Mouse (Mus musculus) gastrocnemius, adult 8-10 months (tissue): Measurements from ENCODE around the gene Mettl21a. TPM values are rescaled to one million over a fixed set of nuclear protein-coding genes. Genes with fewer than 3 reads are reported as not detected.
A peak's percentile ranks its signal among the peaks of the same experiment; 100 is the strongest.
"Not testable (repeated sequence)": the region's sequence is repeated elsewhere in the genome, so short reads cannot be mapped to it uniquely, and the experiment has no call there.

ENCODE experiments used
- DNase-seq, 2 experiments: peaks; one replicate each; pipeline ENCODE4 v3.0.0; 2022; ENCODE audit warnings: low spot score in 2 of 2
- total RNA-seq, 4 experiments: library from RNA; stranded (reverse); gene quantifications; 2 replicates each; pipeline ENCODE4 v1.2.4; 2022

Gene Mettl21a
- 10 to 100 TPM in 2 of 4 experiments, 1 to 10 TPM in 2; 8.0 to 14.6 (median 10.0) TPM for total RNA-seq

- peak; percentile 83 to 90 for DNase-seq
These were observed at the start of gene Mettl21a for GRCm38 (mm10) chr1:64616881-64617714. Gene Mettl21a (minus strand): TSS chr1:64617242.

GRCm38 (mm10) chr1:64658876-64659275, 41.8 kb upstream of the Mettl21a start:
- no peak for DNase-seq

GRCm38 (mm10) chr1:64656423-64657129, 39.5 kb upstream of the Mettl21a start:
- DNase-seq = no peak

GRCm38 (mm10) chr1:64655415-64655814, 38.4 kb upstream of the Mettl21a start:
- DNase-seq = no peak

- no peak for DNase-seq
These were observed 36.7 kb upstream of the Mettl21a start for GRCm38 (mm10) chr1:64653701-64654100.

- DNase-seq = no peak
These were observed 32.5 kb upstream of the Mettl21a start for GRCm38 (mm10) chr1:64649362-64650124.

- DNase-seq = no peak
These were observed 27.5 kb upstream of the Mettl21a start for GRCm38 (mm10) chr1:64644513-64644912.

GRCm38 (mm10) chr1:64642541-64642940, 25.5 kb upstream of the Mettl21a start:
- DNase-seq = not testable (repeated sequence)

- no peak for DNase-seq
These were observed 24.0 kb upstream of the Mettl21a start for GRCm38 (mm10) chr1:64641069-64641468.

- no peak for DNase-seq
These were observed 22.2 kb upstream of the Mettl21a start for GRCm38 (mm10) chr1:64639279-64639678.

GRCm38 (mm10) chr1:64635624-64636023, 18.6 kb upstream of the Mettl21a start:
- DNase-seq = no peak

GRCm38 (mm10) chr1:64633237-64633636, 16.2 kb upstream of the Mettl21a start:
- no peak for DNase-seq

GRCm38 (mm10) chr1:64631526-64631925, 14.5 kb upstream of the Mettl21a start:
- no peak for DNase-seq

- no peak for DNase-seq
These were observed 8.2 kb upstream of the Mettl21a start for GRCm38 (mm10) chr1:64625214-64625613.

GRCm38 (mm10) chr1:64623558-64624435, 6.8 kb upstream of the Mettl21a start:
- no peak for DNase-seq

GRCm38 (mm10) chr1:64621116-64621515, 4.1 kb upstream of the Mettl21a start:
- DNase-seq = no peak

GRCm38 (mm10) chr1:64618226-64618625, 1.2 kb upstream of the Mettl21a start:
- no peak for DNase-seq

- DNase-seq = peak; percentile 76 to 81
These were observed 608 bp upstream of the Mettl21a start for GRCm38 (mm10) chr1:64617715-64617984.

GRCm38 (mm10) chr1:64616531-64616880, 536 bp downstream of the Mettl21a start:
- no peak for DNase-seq

- DNase-seq = no peak
These were observed 966 bp downstream of the Mettl21a start for GRCm38 (mm10) chr1:64616076-64616475.

GRCm38 (mm10) chr1:64615531-64615991, 1.5 kb downstream of the Mettl21a start:
- no peak for DNase-seq
